Mouse (Mus musculus): ENCODE measurements around the gene Vmn2r89. TPM values are rescaled to one million over a fixed set of nuclear protein-coding genes. Genes with fewer than 3 reads are reported as not detected.

The Vmn2r89 gene
- polyA plus RNA-seq, 1 experiment from 2014 or later: not detected

GRCm38 (mm10) chr14:51495781-51496180, 44.1 kb downstream of the Vmn2r89 start:
- no peak overlapping the region for H3K4me3 ChIP-seq
- H3K36me3 ChIP-seq (replicated peaks): no peaks in the 10 kb centered on the region
- H3K27ac ChIP-seq: no peak overlapping the region
- H3K27me3 ChIP-seq (ENCODE audit: poor library complexity, severe bottlenecking): no peaks in the 10 kb centered on the region
- DNase-seq (ENCODE audit: extremely low spot score, low spot score): no peak
- WGBS: 83% methylated on average over 2 of the region's 2 CpGs
- H3K9me3 ChIP-seq: no peaks in the 10 kb centered on the region
- no peaks in the 10 kb centered on the region for H3K4me1 ChIP-seq

GRCm38 (mm10) chr14:51496955-51497354, 45.3 kb downstream of the Vmn2r89 start:
- DNase-seq (ENCODE audit: extremely low spot score, low spot score): no peak
- Histone ChIP-seq H3K4me1 (no peaks in the 10 kb centered on the region), H3K4me3 (no peak overlapping the region), H3K36me3 (replicated peaks) (no peaks in the 10 kb centered on the region), H3K27ac (no peak overlapping the region), H3K27me3 (ENCODE audit: poor library complexity, severe bottlenecking) (no peaks in the 10 kb centered on the region), H3K9me3 (no peaks in the 10 kb centered on the region)
- WGBS: 96% methylated on average over 1 of the region's 1 CpGs

- Histone ChIP-seq H3K27me3 (ENCODE audit: poor library complexity, severe bottlenecking) (no peaks in the 10 kb centered on the region), H3K4me1 (no peaks in the 10 kb centered on the region), H3K9me3 (no peaks in the 10 kb centered on the region), H3K36me3 (replicated peaks) (no peaks in the 10 kb centered on the region), H3K4me3 (no peak overlapping the region), H3K27ac (no peak overlapping the region)
- no peak for DNase-seq (ENCODE audit: extremely low spot score, low spot score)
- 89% methylated on average over 2 of the region's 2 CpGs for WGBS
These were observed 46.3 kb downstream of the Vmn2r89 start for GRCm38 (mm10) chr14:51497958-51498357.

- no peaks in the 10 kb centered on the region for H3K36me3 ChIP-seq (replicated peaks)
- 88% methylated on average over 2 of the region's 2 CpGs for WGBS
These were observed 48.1 kb downstream of the Vmn2r89 start for GRCm38 (mm10) chr14:51499707-51500275.

GRCm38 (mm10) chr14:51500461-51500860, 48.8 kb downstream of the Vmn2r89 start:
- Histone ChIP-seq H3K27me3 (ENCODE audit: poor library complexity, severe bottlenecking) (no peaks in the 10 kb centered on the region), H3K9me3 (no peaks in the 10 kb centered on the region), H3K36me3 (replicated peaks) (no peaks in the 10 kb centered on the region), H3K4me3 (no peak overlapping the region), H3K27ac (no peak overlapping the region), H3K4me1 (no peaks in the 10 kb centered on the region)
- 90% methylated on average over 4 of the region's 4 CpGs for WGBS
- no peak for DNase-seq (ENCODE audit: extremely low spot score, low spot score)

More at GRCm38 (mm10) chr14:51499707-51500275, 48.1 kb downstream of the Vmn2r89 start:
- Histone ChIP-seq H3K4me1 (no peaks in the 10 kb centered on the region), H3K9me3 (no peaks in the 10 kb centered on the region), H3K4me3 (no peak overlapping the region), H3K27me3 (ENCODE audit: poor library complexity, severe bottlenecking) (no peaks in the 10 kb centered on the region), H3K27ac (no peak overlapping the region)
- no peak for DNase-seq (ENCODE audit: extremely low spot score, low spot score)

- Histone ChIP-seq H3K36me3 (replicated peaks) (no peaks in the 10 kb centered on the region), H3K27ac (no peak overlapping the region), H3K9me3 (no peaks in the 10 kb centered on the region), H3K27me3 (ENCODE audit: poor library complexity, severe bottlenecking) (no peaks in the 10 kb centered on the region), H3K4me3 (no peak overlapping the region), H3K4me1 (no peaks in the 10 kb centered on the region)
- WGBS: 94% methylated on average over 8 of the region's 8 CpGs
- DNase-seq (ENCODE audit: extremely low spot score, low spot score): no peak
These were observed 55.8 kb downstream of the Vmn2r89 start for GRCm38 (mm10) chr14:51507416-51507815.

Other genes starting within 250 kb of the Vmn2r89 start
- gene Ear14, start 248.5 kb upstream of the Vmn2r89 start, polyA plus RNA-seq (2016; fragmentation: Nextera tagmentation; extraction: Ambion mirVana): not detected in 2 replicates
- not detected in 2 replicates for gene Rnase2a, start 195.7 kb upstream of the Vmn2r89 start, polyA plus RNA-seq (2016; fragmentation: Nextera tagmentation; extraction: Ambion mirVana)
- not detected in 2 replicates for gene Gm7247, start 90.1 kb upstream of the Vmn2r89 start, polyA plus RNA-seq (2016; fragmentation: Nextera tagmentation; extraction: Ambion mirVana)
- gene Vmn2r88, start 41.0 kb upstream of the Vmn2r89 start, polyA plus RNA-seq (2016; fragmentation: Nextera tagmentation; extraction: Ambion mirVana): not detected in 2 replicates
- not detected in 2 replicates for gene Gm5622, start 100.9 kb downstream of the Vmn2r89 start, polyA plus RNA-seq (2016; fragmentation: Nextera tagmentation; extraction: Ambion mirVana)
- not detected in 2 replicates for gene Gm17175, start 122.2 kb downstream of the Vmn2r89 start, polyA plus RNA-seq (2016; fragmentation: Nextera tagmentation; extraction: Ambion mirVana)
- gene Gm17174, start 140.3 kb downstream of the Vmn2r89 start, polyA plus RNA-seq (2016; fragmentation: Nextera tagmentation; extraction: Ambion mirVana): not detected in 2 replicates
- gene Gm17078, start 159.5 kb downstream of the Vmn2r89 start, polyA plus RNA-seq (2016; fragmentation: Nextera tagmentation; extraction: Ambion mirVana): not detected in 2 replicates
- gene Gm4181, start 183.8 kb downstream of the Vmn2r89 start, polyA plus RNA-seq (2016; fragmentation: Nextera tagmentation; extraction: Ambion mirVana): not detected in 2 replicates
- not detected in 2 replicates for gene Gm17079, start 243.6 kb downstream of the Vmn2r89 start, polyA plus RNA-seq (2016; fragmentation: Nextera tagmentation; extraction: Ambion mirVana)

Measured in forebrain, embryonic 10.5 days (tissue).